Mouse (Mus musculus): ENCODE results near the gene Lrrc74a.

GRCm38 (mm10) chr12:86812782-86813181 is 78.6 kb downstream of the Lrrc74a start:
- TF ChIP-seq CTCF (IDR thresholded peaks at IDR 0.05; ENCODE audit: borderline replicate concordance, insufficient read depth, low read length) (no peak), POLR2A (IDR thresholded peaks at IDR 0.05; ENCODE audit: low read depth, low read length) (no peak)

All from embryonic fibroblast, embryonic 13.5 days (primary cell).